Mouse (Mus musculus) liver, adult (tissue): ENCODE results near the gene Gpr146.

Source experiments
- GATA4 ChIP-seq: IDR thresholded peaks from 2 replicates; pipeline ENCODE4 v1.6.1; 2014; ENCODE audit warnings: mild to moderate bottlenecking, low read length; ENCODE audit not compliant: insufficient replicate concordance

Gene Gpr146

DNA sequence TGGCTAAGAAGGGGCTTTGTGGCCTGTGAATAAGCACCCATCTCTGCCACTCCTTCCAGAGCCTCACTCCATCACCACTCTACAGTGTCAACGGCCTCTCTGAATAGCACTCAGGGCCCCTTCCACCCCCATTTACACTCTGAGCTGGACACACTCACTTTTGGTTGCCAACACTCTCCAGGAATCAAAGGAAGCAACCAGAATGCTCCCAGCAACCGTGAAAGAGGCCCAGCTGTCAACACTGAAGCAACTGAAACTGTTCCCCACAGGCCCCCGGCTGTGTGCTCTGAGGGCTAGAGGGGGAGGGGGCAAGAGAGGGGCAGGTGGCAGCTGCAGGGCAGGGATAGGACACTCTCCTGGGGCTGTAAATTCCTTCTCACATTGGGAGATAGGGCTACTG, 41.1 kb downstream of the Gpr146 start:
- no peak for TF ChIP-seq GATA4

DNA sequence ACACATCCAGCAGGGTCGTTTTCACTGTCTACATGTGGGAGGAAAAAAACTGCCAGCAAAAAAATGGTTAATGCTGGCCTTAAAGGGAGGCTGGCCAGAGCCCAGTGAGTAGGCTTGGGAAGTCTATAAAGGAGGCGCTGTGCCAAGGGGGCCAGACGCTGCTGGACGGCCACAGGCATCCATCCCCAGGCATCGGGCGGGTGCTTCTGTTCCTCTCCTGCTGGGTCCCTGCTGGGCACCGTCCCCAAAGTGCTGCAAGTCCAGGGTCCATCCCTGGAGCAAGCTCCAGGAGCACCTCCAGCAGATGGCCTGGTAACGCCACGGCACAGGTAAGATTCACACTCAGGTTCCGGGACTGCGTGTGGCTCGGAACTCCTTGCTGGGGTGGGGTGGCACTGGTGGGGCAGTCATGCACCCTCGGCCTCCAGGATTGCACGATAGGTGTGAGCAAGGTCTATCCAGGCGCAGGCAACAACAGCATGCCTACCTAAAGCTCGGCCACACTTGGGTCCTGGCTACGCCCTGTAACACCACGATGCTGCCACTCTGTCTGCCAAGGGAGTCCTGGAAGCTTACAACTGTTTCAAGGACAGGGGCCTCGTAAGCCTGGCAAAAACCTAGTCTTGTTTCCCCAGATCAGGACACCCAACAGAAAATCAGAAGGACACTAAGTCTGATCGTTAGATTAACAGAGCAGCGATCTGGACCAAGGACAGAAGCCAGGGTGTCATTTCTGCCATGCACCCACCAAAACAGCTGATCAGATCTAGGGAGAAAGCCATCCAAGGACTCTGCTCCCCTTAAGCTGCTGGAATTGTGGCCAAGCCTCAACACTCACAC, 45.7 kb downstream of the Gpr146 start, which contains the start of gene Gper1:
TSS of gene Gper1 (plus strand) at position 126 of the 840 bp plus-strand sequence.
- no peak for TF ChIP-seq GATA4

DNA sequence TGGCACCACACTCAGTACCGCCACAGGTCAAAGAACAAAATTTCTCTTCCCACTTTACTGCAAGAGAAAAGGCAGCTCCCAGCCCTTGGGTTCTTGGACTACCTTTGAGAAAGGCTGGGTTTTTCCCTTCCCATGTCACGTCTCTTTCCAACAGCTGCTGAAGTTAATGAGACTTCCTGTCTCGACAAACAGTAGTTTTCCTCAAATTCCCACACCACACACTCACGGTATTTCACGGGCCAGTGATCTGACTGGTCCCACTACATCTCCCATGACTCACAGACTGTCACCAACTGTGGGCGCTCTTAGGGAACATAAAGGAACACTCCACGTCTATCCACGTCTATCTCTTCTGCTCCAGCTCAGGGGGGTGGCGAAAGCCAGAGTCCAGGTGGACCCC, 47.7 kb downstream of the Gpr146 start:
- no peak for TF ChIP-seq GATA4

DNA sequence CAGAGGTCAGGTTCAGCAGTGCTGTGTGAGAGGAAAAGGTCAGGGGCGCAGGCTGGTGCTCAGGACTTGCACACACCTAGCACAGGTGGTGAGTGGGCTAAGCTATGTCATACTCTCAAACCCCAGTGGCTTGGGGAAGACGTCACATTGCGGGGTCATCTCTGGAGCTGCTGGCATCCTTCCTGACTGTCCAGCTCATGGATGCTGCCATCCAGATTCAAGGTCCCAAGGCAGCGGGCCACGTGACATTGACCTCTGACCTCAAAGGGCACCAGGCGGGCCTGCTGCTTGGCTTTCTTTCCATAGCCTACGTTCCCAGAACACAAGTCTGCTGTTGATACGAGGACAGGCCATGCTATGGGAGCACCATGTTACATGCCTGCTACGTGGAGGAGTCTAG, 49.5 kb downstream of the Gpr146 start:
- no peak for TF ChIP-seq GATA4

DNA sequence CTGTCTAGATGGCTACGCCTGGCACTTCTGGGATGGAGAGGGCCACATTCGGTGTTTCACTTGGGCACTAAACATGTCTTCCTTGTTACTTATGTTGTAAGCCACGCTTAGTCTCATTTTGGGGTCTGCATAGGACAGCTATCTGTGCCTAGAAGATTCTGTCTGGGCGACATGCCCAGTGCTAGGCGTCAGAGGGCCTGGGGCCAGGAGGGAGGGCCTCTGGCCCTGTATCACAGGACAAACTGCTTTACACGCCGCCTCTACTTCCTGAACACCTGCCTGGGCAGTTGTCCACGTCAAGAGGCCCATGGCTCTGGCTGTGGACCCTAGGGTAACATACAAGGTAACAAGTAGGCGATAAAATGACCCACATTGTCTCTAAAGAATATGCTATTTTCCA, 50.5 kb downstream of the Gpr146 start:
- TF ChIP-seq GATA4: no peak

DNA sequence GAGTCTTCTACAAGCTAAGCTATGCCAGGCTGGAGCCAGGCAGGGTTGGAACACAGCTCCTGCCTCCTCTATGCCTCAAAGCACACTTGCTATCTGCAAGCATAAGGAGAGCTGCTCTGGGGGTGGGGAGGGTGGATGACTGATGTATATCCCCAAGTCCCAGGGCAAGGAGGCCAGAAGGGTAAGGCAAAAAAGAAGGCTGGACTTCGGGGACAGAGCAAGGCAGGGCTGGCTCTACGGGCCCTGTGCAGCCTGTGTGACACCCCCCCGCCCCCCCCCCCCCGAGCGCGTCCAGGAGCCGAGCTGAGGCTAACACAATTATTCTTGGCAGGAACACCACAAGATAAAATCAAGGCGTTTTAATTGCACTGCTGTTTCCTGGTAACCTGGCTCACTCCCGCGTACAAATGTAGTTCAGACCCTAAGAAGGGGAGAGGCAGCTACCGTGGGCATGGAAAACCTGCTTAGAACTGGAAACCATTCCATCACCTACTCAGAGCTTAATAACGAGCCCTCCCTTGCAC, 52.4 kb downstream of the Gpr146 start:
- TF ChIP-seq GATA4: no peak

DNA sequence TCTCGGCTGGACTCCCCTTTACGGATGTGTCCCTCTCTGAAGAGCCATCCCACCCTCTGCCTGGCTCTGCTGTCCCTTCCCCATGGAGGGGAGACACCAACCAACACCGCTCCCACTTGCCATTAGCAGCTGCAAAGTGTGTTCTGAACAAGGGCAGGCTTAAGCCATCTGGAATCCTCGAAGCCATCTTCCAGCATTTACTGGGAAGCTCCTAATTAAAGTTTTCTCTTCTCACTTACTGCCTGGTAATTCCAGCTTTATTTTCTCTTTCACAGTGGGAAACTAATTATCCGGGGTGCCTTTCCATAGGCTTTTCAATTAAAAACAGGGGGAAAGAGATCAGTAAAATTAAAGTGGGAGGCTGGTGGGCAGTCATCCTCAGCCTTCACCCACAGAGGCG, 54.8 kb downstream of the Gpr146 start:
- no peak for TF ChIP-seq GATA4

DNA sequence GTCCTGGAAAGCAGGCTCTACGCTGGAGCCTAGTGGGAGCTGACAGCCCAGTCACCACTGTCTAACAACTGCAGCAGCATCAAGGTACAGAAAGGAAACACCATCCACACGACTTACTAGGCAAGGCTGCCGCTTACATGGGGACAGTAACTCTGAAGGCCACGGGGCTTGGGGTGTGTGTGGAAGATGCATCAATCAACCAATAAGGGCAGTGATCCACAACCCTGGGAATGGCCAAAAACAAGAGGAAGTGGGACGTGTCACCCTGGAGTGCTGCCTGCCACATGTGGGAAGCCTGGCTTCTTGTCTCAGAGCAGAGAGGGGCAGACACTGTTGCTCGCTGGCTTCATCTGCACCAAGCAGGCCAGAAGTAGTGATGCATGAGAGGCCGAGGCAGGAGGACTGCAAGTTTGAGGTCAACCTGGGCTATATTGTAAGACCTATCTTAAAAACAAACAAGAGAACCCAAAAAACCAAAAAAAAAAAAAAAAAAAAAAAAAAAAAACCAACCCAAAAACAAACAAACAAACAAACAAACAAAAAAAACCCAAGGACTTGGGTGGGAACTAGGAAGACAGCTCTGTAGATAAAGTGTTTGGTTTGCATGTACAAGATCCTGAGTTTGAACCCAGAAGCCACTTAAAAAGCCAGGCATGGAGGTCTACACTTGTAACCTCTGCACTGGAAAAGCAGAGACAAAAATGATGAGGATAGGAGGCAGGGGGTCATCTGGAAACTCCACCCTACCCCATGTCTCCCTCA, 55.4 kb downstream of the Gpr146 start:
- no peak for TF ChIP-seq GATA4

DNA sequence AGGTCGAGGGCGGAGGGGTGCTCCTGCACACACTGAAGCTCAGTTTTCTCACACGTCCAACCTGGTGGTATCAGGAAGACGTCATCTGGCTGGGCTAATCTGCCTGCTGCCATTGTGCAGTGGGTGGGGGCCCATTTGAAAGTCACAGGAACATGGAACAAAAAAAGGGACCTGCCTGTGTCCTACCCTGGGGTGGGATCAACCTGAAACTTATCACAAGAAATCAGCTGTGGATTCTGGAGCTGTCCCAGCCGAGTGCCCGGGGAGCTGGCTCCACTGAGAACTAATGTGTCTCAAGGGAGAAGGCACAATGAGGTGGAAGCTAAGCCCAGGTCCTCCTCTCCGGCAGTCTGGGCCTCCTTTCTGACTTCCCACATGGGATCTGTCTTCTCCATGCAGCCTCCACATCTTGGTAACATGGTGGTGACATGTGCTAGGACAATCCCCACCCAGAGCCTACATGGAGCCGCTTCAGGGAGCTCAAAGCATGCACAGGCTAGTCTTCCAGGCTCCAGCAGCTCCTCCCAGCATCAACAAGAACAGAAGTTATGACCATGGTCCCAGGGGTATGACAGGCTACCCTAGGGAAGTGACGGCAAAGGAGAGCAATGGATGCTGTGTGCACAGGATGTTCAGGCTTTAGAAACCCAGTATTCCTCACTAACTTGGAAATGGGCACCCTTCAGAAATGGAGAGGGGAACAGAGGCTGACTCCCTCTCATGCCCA, 56.5 kb downstream of the Gpr146 start:
- TF ChIP-seq GATA4: no peak

DNA sequence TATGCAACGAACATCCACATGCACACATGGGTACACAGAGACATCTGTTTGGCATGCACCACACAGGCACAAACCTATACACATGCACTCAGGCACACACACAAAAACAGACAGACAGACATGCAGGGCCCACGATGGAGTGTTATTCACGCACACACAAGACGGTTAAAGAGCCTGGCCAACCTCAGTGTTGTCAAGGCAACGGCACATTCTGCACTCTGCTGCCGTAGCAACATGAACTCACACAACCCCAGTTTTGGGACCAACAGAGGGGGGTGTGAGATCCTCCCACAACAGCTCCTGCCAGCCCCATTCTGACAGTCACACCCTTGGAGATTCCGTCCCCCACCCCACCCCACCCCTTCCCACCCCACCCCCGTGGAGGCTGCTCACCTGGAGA, 57.4 kb downstream of the Gpr146 start:
- no peak for TF ChIP-seq GATA4

DNA sequence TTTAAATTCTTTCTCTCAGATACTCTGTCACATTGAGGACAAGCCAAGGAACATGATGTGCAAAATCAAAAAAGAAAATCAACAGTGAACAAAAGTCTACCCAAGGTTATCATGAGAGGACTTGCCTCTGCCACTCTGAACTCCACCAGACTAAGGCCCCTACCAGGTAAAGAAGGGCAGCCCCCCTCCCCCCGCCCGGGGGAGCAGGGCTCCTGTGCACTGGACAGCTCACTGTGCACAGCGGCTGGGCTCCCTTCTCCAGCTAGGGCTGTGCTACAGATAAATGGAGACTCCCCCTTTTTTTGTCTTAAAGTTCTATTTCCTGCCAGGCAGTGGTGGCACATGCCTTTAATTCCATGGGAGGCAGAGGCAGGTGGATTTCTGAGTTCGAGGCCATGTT, 60.3 kb downstream of the Gpr146 start:
- no peak for TF ChIP-seq GATA4

DNA sequence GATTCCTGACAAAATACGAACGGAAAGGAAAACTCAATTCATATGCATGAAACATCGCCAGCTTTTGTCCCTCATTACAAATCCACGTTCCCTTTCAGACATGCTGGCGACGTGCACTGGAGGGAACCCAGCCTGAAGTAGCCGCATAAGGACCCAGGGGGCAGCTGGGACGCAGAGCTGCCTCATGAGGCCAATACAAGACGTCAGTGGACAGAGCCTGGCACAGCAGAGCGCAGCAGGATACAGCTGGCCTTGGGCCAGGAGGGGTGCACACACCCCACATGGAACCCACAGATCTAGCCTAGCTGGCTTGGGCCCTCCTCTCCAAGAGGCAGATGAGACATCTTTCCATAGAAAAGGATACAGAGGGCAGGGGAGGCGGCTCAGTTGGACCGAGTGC, 60.9 kb downstream of the Gpr146 start:
- TF ChIP-seq GATA4: no peak

DNA sequence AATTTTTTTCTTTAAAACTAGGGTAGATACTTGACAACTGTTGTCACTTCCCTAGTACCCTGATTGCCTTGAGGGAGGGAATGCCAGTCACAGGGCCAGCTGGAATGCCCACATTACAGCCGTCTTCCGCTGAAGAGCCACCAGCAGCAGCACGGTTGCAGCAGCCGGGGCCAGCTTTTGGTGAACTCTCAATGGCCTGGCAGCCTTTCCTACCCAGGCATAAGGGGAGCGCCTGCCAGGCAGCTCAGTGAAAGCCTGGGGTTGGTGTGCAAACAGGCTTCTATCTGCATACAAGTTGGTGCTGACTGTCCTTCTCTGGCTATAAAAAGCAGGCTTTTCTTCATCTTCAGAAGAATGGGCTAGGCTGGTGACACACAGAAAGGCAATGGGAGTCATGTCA, 63.0 kb downstream of the Gpr146 start:
- no peak for TF ChIP-seq GATA4

DNA sequence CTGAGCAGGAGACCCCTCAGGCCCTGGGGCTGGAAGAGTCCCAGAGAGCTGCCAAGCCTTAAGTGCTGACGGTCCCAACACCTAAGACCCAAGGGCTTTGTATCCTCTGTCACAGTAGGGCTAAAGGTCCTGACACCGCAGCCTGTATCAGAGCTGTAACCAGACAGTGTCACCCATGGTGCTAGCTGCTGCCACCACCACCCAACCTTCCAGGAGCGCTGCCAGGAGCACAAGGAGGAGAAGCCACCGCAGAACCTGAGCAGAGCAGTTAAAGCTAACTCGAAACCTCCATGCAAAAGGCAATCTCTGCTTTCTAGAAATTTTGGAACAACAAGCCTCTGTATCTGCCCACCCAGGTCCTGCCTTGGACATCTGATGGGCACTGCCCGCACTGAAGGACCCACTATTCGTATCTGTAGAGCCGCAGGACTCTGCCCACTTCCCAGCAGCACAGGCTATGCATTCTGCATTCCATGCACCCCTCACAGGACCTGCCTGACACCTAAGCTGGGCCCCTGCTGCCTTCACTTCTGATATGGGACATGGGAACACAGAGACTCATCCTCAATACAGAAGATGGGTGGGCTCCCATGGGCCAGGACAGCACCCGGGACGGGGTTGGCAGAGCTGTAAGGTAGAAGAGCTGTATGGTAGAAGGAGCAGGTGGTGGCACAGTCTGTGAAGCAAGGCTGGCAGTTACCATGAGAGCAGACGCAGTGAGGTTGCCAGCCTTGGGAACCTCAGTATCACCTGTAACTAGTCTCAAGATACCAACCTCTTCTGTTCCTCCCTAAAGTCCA, 63.6 kb downstream of the Gpr146 start:
- TF ChIP-seq GATA4: no peak

DNA sequence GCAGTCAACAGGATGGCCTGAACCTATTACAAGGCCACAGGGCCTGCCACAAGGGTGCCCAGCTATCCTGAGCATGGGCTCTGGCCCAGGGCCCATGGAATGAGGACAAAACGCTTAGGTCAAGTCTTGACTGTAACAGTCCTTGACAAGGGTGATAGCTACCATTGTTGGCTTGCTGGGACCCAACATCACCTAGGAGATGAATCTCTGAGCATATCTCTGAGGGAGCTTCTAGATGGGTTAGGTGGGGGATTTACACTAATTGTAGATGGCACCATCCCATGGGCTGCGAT, 64.2 kb downstream of the Gpr146 start:
- TF ChIP-seq GATA4: no peak
